Mouse (Mus musculus) erythroid progenitor cell, adult 5-6 weeks (primary cell): ENCODE data around the gene Hist1h2bg. TPM values are rescaled to one million over a fixed set of nuclear protein-coding genes. Genes with fewer than 3 reads are reported as not detected.
A peak's percentile ranks its signal among the peaks of the same experiment; 100 is the strongest.
"Not testable (repeated sequence)": the region's sequence is repeated elsewhere in the genome, so short reads cannot be mapped to it uniquely, and the experiment has no call there.

Experiments
- ATAC-seq: replicated peaks from 2 replicates; pipeline ENCODE4 v1.8.0; 2016; ENCODE audit warnings: moderate number of reproducible peaks, mild to moderate bottlenecking, moderate TSS enrichment, inconsistent platforms; ENCODE audit not compliant: poor library complexity, low FRiP score, severe bottlenecking
- total RNA-seq, 2 experiments: library from RNA; stranded (forward) in 1 of 2; stranded (reverse) in 1 of 2; fragments of 150-400 nt in 1 of 2; fragments of 186-747, 209-891 nt in 1 of 2; gene quantifications; 2 replicates each; pipeline versions ENCODE4 v1.2.3 to v1.2.4; 2015 to 2017; ENCODE audit warnings: low replicate concordance in 2 of 2

The Hist1h2bg gene
- total RNA-seq, 2 experiments from 2014 or later: 851 to 3,057 TPM

DNA sequence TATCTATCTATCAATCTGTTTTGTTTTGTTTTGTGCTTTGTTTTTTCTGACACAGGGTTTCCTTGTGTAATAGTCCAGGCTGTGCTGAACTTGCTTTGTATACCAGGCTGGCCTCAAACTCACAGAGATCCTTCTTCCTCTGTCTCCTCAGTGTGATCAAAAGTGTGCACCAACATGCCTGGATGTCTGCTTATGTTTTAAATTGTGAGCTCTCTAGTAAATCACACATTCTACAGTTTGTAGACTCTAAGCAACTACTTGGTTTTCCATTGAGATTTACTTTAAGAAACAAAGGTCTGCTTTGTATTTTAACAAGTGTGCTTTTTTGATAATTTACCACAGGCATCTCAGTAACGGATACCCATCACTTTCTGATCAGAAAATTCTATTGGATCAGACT lies 6.6 kb downstream of the Hist1h2bg start:
- no peak for ATAC-seq

DNA sequence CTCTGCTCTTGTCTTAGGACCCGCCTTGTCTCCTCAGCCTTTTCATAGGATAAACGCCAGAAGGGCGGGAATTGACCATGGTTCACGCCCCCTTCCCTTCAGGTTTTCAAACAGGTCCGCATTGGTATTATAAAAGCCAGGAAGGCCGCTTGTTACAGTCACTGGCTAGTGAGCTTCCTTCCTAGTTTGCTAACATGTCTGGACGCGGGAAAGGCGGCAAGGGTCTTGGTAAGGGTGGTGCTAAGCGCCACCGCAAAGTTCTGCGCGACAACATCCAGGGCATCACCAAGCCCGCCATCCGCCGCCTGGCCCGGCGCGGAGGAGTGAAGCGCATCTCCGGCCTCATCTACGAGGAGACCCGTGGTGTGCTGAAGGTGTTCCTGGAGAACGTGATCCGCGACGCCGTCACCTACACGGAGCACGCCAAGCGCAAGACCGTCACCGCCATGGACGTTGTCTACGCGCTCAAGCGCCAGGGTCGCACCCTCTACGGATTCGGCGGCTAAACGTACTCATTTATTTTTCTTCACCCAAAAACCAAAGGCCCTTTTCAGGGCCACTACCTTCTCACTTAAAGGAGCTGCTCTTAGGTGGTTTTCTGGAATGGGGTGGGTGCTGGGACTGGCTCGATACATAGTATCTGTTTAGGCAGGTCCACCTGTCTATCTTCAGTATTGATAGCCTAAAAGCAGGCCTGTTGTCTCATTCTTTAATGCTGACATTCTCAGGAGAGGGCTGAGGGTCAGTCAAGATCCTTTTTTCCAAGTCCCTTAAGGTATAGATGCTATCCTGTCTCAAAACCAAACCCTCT lies 10.4 kb downstream of the Hist1h2bg start, which contains the start of gene Hist1h4d:
TSS of gene Hist1h4d (plus strand) at position 191 of the 811 bp plus-strand sequence.
- peak; percentile 59 for ATAC-seq

DNA sequence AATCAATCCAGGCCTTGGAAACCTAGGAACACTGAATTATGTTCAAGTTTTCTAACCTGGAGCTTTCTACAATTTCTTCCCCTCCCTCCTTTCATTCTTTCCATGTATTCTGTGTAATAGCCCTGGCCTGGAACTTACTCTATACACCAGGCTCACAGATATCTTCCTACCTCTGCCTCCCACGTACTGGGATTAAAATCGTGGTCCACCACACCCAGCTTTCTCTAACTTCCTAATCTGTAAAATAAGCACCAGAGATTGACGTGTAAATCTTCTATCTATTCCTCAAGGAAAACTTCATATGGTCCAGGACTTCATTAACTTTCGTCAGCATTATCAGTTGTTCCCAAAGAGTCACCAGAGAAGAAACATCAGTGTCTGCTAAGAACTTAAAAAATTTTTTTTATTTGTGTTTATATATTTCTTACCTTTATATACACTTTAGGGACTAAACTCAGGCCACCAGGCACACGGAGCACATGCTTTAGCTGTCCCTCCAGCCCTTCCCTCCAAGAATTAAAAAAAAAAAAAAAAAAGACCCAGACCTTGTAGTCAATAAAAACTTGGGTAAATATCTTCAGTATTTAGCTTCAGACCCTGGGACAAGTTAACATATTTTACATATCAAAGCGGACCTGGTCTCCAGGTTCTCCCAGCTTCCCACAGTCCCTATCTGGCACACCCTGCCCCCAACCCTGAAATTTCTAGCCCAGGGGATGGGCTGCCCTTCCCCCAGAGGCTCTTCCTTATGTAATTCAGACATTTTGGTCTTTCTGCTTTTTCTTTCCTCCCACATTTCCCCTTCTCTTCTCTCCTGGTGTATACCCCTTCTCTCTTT lies 11.2 kb downstream of the Hist1h2bg start:
- ATAC-seq: peak; percentile 15

DNA sequence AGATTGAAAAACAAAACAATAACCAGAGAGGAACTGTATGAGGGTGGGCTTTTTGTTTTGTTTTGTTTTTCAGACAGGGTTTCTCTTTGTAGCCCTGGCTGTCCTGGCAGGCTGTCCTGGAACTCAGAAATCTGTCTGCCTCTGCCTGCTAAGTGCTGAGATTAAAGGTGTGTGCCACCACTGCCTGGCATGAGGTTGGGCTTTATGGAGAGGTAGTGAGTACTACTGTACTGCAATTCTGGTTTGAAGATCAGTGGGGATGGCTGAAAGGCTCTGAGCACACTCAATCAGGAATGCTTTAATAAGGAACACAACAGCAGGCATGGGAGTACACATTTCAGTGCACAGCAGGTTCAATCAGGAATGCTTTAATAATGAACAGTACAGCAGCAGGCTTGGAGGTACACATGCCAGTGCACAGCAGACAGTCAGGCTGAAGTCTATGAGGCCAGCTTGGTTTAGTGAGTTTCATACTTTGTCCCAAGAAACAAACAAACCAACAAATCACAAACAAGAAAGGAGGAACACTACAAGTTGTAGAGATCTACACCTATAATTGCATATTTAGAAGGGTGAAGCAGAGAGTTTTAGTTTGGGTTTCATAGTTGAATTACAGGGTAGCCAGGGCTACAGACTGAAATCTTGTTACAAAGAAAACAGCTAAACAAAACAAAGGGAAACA lies 12.3 kb downstream of the Hist1h2bg start:
- no peak for ATAC-seq

DNA sequence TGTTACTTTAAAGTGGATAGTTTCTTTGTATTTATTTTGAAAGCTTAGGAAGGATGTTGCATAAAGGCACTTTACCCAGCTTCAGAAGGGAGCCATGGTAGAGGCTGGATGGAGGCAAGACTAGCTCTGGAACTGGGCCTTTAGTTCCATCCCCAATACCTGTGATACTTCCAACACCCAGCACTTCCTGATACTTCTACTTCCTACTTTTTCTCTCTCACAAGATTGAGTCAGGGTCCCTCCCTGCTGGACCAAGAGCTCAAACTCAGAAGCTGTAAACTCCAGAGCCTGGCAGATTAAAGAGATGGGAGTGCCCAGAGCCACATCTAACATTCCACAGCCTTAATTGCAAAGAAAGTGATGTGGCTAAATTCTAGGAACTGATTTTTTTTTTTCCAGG lies 13.1 kb downstream of the Hist1h2bg start:
- no peak for ATAC-seq

DNA sequence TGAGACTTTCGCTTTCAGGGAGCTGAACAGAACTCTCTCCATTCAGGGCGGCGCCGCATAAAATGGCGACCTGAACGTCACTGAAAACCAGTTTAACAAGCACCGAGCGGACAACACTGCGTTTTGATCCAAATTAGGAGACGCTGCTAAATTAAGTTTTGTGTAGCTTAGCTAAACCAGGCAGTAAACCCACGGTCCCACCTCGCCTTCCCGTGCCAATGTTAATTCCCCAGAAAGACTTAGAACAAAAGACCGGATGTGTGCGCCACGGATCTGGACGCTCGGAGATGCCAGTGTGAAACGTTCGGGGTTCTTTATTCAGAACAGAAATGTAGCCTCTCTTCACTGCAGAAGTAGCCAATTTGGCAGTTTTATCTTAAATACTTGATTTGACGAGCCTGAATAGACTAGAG lies 13.8 kb downstream of the Hist1h2bg start:
- ATAC-seq: peak; percentile 36

DNA sequence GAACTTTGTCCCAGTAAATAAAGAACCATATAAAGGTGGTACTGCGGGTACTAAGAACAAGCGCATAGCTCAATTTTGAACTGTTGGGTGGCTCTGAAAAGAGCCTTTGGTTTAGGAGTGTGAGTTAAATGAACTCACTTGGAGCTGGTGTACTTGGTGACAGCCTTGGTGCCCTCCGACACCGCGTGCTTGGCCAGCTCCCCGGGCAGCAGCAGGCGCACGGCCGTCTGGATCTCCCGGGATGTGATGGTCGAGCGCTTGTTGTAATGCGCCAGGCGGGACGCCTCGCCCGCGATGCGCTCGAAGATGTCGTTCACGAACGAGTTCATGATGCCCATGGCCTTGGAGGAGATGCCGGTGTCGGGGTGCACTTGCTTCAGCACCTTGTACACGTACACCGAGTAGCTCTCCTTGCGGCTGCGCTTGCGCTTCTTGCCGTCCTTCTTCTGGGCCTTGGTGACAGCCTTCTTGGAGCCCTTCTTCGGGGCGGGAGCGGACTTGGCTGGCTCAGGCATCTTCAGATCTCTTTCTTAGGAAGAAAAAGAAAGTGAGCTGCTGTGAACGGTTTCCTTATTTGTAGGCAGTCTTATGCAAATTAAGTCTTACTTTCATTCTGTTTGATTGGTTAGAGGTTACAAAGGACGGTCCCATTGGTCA lies 14.4 kb downstream of the Hist1h2bg start:
- peak; percentile 68 for ATAC-seq

DNA sequence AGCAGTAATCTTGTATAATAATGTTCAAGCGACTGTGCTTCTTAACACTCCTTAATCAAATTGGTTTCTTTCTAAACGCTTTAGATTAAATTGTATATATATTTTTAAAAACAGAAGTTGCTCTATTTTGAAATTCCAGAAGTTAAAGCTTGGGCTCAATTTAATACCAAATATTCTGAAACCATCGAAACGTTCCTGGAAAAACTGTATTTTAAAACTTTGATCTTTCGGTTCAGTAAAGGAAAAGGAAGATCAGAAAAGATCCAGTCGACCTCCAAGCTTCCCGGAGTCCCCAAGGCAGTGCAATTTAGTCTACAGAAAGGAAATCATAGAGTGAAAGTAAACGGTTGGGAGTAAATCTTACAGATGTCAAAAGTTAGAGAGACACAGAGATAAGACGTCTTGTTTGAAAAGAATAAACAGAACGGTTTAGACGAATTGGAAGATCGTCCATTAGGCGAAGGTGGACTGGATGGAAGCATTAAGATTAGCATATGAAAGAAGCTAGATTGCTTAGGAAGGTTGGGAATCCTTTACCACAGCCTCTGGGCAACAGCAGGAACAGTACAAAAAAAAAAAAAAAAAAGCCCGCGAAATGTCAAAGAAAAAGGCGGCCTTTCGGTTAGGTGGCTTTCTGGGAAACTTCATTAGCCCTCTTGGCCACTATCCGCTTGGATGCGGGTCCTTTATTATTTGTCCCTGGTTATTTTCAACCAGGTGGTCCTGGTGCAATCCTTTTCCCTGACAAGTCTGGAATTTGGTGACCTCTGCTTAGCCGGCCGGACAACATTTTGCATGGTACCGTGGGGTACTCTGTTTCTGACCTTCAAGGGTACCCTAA lies 15.1 kb downstream of the Hist1h2bg start:
- ATAC-seq: peak; percentile 26; the same call in 1 of the 2 replicates

DNA sequence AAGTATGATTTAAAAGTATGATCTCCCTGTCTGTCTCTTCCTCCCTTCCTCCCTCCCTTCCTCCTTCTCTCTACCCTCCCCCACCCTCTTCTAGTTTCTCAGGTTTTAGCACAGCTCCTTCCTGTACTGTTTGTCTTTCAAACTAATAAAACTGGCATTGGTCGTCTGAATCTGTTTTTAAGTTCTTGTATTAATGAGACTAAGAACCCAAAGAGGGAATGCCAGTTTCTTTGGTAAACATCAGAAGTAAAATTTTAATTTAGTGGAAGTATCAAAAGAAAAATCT lies 15.7 kb downstream of the Hist1h2bg start:
- ATAC-seq: 0 out of 2 replicates have a peak, but pooled peaks have one; percentile 1

DNA sequence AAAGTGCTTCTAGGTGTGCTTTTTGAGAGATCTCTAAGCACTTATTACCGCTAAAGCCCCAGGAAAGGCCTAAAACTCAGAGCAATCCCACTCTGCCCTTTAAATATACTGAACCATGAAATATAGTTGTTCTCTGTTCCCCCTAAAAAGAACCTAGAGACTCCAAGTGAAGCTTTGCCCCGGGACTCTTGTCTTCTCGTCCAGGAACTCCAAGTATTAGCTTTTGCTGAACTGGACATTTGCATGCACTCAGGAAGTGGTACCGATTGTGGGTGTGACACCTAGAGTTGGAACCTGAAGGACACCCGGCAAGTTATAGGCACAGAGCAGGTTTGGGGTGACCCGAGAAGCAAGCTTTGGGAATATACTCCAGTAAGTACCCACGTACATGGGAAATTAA lies 20.0 kb downstream of the Hist1h2bg start:
- no peak for ATAC-seq

DNA sequence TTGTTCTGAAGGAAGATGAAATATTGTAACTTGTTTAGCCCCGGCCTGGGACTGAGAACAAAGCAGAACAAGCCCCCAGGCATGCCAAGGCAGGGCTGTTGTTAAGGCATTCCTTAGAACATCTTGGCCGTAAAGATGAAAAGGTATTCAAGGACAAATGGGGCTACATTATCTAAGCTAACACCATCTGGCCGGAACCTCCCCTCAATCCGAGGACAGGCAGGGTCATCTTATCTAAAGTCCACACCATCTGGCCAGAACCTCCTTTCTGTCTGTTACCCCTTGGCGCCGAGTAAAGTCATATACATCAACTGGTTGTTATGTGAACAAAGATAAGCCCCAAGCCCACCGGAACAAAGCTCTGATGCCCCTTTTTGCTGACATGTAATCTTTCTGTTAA lies 20.7 kb downstream of the Hist1h2bg start:
- not testable (repeated sequence) for ATAC-seq

DNA sequence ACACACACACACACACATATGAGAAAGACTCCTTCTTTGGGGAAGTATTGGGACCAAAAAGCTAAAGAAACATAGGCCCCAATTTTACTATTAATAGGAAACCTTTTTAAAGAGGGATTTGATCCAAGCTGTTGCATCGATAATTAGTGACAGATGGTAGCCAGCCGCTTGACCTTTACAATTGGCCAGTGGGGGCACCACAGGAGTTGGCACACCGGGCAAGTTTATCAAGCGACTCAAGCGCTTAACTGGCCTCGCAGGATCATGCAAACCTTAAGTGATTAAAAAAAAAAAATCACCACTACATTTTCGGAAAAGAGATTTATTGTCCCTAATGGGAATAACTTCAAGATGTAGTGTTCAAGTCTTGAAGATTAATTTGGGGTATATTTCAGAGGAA lies 21.4 kb downstream of the Hist1h2bg start:
- no peak for ATAC-seq

DNA sequence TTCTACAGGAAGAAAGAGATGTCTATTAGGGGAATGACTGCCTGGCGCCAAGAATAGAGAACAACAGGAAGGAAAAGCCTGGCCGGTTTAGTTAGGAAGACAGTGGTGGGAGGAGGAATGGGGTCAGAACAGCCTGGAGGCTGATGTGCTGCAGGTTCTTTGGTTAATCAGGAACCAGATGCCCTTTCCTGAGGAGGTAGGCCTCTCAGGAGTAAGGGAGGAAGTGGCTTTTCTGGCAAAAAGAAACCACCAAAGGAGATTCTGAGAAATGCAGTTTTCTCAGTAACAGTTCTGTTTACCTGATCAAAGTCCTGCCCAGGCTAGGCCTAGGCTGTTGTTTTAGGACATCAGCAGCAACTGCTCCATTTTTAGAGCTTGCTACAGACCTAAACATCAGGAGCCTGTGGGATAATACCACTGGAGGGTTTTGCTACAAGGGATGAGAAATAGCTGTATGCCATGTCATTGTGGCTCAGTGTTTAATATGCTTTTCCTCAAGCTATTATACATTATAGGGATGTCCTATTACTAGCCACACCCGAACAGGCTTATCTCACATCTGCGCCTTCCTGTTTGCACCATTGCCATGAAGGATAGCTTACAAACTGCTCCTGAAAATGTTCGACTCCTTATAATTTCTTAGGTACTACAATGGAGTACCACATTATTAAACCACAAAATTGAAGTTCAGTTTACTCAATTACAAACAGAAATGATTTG lies 22.0 kb downstream of the Hist1h2bg start:
- peak; percentile 57 for ATAC-seq

DNA sequence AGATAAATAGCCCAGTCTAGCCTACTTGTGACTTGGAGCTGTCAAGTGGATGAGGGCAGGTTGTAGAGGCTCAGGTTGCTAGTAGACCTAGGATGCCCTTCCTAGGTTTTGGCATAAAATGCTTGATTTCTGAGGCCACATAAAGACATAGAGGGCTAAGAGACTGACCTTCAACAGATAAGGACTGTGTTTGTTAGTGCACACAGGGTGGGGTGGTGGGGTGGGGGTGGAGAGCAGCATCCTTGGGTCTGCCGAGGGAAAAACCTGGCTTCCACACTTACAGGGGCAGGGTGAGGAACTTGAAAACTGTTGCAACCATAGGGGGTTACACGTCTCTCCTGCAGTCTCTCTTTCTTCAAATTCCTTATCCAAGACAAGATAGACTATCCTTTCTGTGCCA lies 24.0 kb downstream of the Hist1h2bg start:
- ATAC-seq: no peak

DNA sequence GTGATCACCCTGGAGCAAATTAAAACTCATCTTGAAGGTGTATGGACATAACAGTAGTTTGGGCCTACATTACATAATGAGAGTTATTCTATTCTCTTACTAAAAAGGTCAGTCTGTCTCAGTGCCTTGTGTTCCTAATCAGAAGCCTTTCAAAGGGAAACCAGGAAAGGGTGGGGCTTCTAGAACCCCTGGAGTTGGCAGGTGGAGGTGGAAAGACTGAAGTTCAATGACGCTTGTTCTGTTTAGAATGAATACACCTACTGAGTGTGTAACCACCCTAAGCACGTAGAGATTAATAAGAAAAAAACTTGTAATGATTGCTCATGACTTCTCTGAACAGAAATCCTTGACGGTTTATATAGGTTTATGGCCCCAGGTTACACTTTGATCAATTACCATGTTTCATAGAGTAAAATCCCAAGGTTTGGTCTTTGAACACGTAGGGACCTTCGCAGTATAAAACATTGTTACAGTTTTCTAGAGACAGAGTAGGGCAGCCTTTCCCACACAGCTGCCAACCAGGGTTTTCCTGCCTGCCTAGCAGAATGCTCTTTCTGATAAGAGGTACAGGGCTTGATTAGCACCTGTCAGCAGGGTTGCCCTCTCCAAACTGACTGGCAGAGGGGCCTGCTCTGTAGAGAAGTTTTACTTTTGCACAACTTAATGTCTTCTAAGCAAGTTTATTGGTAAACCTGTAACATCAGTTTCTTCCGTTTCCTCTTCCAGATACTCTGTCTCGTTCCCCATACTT lies 24.6 kb downstream of the Hist1h2bg start:
- ATAC-seq: peak; percentile 93

DNA sequence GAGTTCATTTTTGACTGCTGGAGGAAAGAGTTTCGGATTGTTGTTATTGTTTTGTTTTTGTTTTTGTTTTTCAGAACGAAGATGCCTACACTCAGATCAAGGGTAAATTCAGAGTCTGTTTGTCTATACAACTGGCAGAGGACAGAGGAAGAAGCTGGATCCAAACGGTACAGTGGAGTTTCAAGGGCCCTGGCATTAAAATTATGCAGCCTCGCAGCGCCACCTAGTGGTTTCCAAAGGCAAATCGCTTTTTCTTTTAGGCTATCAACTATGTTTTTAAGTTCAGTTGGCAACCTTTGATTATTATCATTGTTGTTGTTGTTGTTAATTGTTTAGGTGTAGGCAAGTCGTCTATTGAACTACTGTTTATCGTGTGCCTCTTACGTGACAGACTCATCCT lies 26.8 kb downstream of the Hist1h2bg start:
- ATAC-seq: peak; percentile 49

DNA sequence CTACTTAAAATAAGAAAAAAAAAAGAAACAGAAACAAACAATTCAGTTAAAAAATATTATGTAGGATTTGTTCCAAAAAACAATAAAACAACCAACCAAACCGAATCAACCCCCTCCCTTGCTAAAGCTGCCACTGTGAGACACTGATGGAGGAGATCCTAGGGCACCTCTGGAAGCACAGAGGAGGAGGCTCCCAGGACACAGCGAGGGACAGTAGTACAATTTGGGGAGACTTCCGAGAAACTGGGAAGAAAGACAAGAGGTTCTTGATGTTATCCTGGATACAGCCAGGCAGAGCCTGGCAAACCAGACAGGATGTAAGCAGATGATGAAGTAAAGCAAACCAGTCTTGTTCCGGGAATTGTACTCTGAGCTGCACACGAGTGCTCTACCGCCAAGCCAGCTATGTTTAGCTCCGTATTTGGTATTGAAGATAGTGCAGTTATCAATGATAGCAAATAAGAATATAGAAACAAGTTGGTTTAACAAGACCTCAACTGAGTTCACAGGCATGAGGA lies 32.0 kb downstream of the Hist1h2bg start:
- ATAC-seq: no peak

DNA sequence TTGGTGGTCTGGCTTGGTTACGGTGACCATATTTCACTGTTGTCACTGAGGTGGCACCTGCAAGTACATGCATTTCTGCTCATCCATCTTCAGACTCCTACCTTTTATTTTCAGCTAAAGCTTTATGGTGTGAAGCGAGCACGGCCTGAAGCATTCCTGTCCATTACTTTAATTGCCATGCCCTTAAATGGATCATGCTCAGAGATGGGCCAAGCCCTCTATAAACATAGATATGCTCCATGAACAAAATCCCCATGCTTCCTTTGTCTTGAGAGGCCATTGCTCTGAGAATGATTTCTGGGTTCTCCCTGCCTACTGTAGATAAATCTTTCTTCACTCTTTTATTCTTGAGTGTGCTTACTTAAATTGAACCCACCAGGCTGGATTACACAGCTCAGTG lies 33.3 kb downstream of the Hist1h2bg start:
- ATAC-seq: no peak
